Mouse (Mus musculus): ENCODE data around the gene Hnrnpa3. TPM values are rescaled to one million over a fixed set of nuclear protein-coding genes. Genes with fewer than 3 reads are reported as not detected.
"Not testable (repeated sequence)": the region's sequence is repeated elsewhere in the genome, so short reads cannot be mapped to it uniquely, and the experiment has no call there.

Hnrnpa3 gene
- polyA plus RNA-seq, 1 experiment from 2014 or later, result 233 TPM

DNA sequence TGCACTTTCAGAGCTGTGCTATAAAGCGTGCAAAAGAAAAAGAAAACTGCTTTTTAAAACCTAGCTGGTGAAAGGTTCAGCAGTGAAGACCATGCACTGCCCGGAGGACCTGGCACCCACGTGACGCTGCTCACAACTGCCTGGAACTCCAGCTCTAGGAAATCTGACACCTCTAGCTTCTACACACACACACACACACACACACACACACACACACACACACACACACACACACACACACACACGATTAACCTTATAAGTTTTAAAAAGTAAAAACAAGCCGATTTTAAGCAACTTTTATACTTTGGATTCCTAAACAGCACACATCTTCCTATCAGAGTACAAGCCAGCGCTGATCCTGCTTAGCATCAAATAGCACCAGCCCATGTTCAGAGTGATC, 22.4 kb downstream of the Hnrnpa3 start:
- peak; percentile 70 for ATAC-seq (ENCODE audit: insufficient number of reproducible peaks, low FRiP score)
- 32% methylated on average over 7 of the region's 7 CpGs for WGBS
- H3K9ac ChIP-seq, result peak overlapping the region; percentile 2; the same call in 1 of the 2 replicates

DNA sequence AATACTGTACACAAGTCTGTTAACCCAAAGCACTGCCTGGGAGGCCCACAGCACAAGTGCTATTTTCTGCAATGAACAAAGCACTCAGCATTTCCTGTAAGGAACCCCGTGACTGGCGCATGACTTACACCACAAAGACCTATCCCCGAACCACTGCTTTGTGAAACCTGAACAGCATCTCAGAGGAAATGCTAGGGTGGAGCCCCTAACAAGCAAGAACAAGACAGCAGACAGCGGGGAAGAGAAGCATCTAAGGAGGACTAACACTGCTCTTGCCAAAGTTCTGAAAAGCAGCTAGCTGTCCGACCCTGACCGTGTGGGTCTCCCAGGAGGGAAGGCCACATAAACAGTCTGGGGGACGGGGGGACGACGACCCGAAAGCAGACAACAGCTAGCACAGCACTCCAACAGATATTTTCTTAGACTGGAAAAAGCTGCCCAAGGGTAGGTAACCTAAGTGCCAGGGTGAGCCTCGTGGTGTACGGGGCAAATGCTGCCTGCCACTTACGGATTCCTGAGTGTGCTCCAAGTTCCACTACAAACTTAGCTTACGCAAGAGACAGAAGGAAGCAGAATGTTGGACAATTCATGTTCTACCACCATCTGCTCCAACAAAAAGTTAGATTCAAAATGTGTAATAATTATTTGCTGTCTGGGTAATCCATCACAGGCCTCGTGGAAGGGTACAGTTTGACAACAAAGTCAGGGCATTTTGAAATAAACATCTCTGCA, 24.1 kb downstream of the Hnrnpa3 start:
- peaks cover 10% of the 10 kb centered on the region for H3K36me3 ChIP-seq
- H3K9me3 ChIP-seq (replicated peaks), result no peaks in the 10 kb centered on the region
- H3K4me1 ChIP-seq (replicated peaks), result peaks cover 61% of the 10 kb centered on the region
- no peak overlapping the region for H3K4me2 ChIP-seq
- H3K27me3 ChIP-seq (replicated peaks), result no peaks in the 10 kb centered on the region
- peak overlapping the region; percentile 74 for H3K27ac ChIP-seq (ENCODE audit: poor library complexity, severe bottlenecking)
- H3K4me3 ChIP-seq, result no peak overlapping the region
- 59% methylated on average over 15 of the region's 15 CpGs for WGBS
- ATAC-seq (ENCODE audit: insufficient number of reproducible peaks, low FRiP score), result peak; percentile 7; the same call in 1 of the 2 replicates
- H3K9ac ChIP-seq, result no peak overlapping the region

More for the DNA sequence above, 22.4 kb downstream of the Hnrnpa3 start:
- Histone ChIP-seq H3K4me2 (peak overlapping the region; percentile 42), H3K4me3 (no peak overlapping the region), H3K36me3 (peaks cover 20% of the 10 kb centered on the region), H3K9me3 (replicated peaks) (no peaks in the 10 kb centered on the region), H3K27me3 (replicated peaks) (no peaks in the 10 kb centered on the region), H3K27ac (ENCODE audit: poor library complexity, severe bottlenecking) (peak overlapping the region; percentile 84), H3K4me1 (replicated peaks) (peaks cover 48% of the 10 kb centered on the region)

DNA sequence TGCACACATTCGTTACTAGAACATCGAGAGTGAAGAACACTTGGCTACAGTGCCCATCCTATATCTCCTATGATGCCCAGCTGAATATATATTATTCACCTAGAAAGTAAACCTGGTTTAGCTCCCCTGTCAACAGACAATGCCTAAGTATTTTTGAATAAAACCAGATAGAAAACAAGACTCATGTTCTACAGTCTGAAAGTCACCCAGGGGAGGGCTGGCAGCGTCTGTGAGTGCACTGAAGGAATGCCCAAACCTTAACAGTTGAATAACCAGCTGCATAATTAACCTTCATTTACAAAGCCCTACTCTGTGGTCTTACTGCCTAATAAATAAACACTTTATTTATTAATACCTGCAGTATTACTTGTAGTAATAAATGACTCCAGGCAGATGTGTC, 25.5 kb downstream of the Hnrnpa3 start:
- no peaks in the 10 kb centered on the region for H3K27me3 ChIP-seq (replicated peaks)
- peaks cover 75% of the 10 kb centered on the region for H3K4me1 ChIP-seq (replicated peaks)
- no peak overlapping the region for H3K27ac ChIP-seq (ENCODE audit: poor library complexity, severe bottlenecking)
- ATAC-seq (ENCODE audit: insufficient number of reproducible peaks, low FRiP score), result no peak
- H3K9me3 ChIP-seq (replicated peaks), result no peaks in the 10 kb centered on the region
- 86% methylated on average over 3 of the region's 3 CpGs for WGBS
- no peak overlapping the region for H3K9ac ChIP-seq
- H3K4me3 ChIP-seq, result no peak overlapping the region
- no peak overlapping the region for H3K4me2 ChIP-seq
- no peaks in the 10 kb centered on the region for H3K36me3 ChIP-seq

DNA sequence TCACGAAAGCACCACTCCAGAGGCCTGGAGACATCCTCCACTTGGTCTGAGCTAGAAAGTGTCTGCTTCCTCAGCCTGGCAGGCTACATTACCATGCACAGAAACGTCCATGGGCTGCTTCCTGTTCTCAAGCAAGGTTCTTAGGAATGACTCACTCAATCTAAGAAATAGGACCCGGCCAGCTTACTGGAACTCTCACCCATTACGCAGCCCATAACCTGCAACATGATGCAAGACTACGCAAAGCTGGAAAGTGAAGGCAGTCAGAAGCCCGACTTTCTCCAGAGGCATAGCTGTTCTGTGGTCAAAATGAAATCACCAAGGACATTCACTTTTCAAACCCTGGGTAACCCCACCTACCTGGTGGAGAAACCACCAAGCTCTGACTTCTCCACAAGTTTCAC, 26.4 kb downstream of the Hnrnpa3 start:
- Histone ChIP-seq H3K36me3 (no peaks in the 10 kb centered on the region), H3K9me3 (replicated peaks) (no peaks in the 10 kb centered on the region), H3K9ac (0 out of 2 replicates have a peak overlapping the region, but pooled peaks have one; percentile 19), H3K4me3 (no peak overlapping the region), H3K4me2 (no peak overlapping the region), H3K27ac (ENCODE audit: poor library complexity, severe bottlenecking) (no peak overlapping the region), H3K4me1 (replicated peaks) (peaks cover 81% of the 10 kb centered on the region), H3K27me3 (replicated peaks) (no peaks in the 10 kb centered on the region)
- WGBS, result 70% methylated on average over 6 of the region's 6 CpGs
- no peak for ATAC-seq (ENCODE audit: insufficient number of reproducible peaks, low FRiP score)

- no peak for ATAC-seq (ENCODE audit: insufficient number of reproducible peaks, low FRiP score)
- no peaks in the 10 kb centered on the region for H3K9me3 ChIP-seq (replicated peaks)
- no peak overlapping the region for H3K27ac ChIP-seq (ENCODE audit: poor library complexity, severe bottlenecking)
- H3K4me3 ChIP-seq, result no peak overlapping the region
- H3K9ac ChIP-seq, result no peak overlapping the region
- H3K4me1 ChIP-seq (replicated peaks), result peaks cover 78% of the 10 kb centered on the region
- 84% methylated on average over 10 of the region's 10 CpGs for WGBS
- no peaks in the 10 kb centered on the region for H3K36me3 ChIP-seq
- H3K4me2 ChIP-seq, result no peak overlapping the region
- H3K27me3 ChIP-seq (replicated peaks), result no peaks in the 10 kb centered on the region
These were observed 28.1 kb downstream of the Hnrnpa3 start for GRCm38 (mm10) chr2:75687040-75687749.

DNA sequence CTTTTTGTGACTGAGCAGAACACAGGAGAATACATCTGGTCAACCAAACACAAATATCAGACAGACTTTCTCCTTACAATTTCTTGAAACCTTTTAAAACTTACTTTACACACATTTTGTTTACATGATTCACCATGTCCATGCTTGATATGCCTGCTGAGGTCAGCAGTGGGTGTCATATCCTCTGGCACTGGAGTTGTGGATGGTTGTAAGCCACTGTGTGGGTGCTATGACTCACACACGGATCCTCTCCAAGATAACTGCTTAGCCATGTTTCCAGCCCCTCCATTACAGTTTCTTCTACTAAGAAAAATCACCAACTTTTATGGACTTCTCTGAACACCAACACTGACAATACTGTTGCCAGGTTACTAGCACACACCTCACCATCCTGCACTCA, 29.8 kb downstream of the Hnrnpa3 start:
- Histone ChIP-seq H3K9me3 (replicated peaks) (no peaks in the 10 kb centered on the region), H3K27me3 (replicated peaks) (no peaks in the 10 kb centered on the region), H3K36me3 (no peaks in the 10 kb centered on the region), H3K4me3 (no peak overlapping the region), H3K4me1 (replicated peaks) (peaks cover 84% of the 10 kb centered on the region), H3K9ac (no peak overlapping the region), H3K4me2 (no peak overlapping the region), H3K27ac (ENCODE audit: poor library complexity, severe bottlenecking) (peak overlapping the region; percentile 45; the same call in 1 of the 2 replicates)
- 85% methylated on average over 1 of the region's 1 CpGs for WGBS
- ATAC-seq (ENCODE audit: insufficient number of reproducible peaks, low FRiP score), result no peak

DNA sequence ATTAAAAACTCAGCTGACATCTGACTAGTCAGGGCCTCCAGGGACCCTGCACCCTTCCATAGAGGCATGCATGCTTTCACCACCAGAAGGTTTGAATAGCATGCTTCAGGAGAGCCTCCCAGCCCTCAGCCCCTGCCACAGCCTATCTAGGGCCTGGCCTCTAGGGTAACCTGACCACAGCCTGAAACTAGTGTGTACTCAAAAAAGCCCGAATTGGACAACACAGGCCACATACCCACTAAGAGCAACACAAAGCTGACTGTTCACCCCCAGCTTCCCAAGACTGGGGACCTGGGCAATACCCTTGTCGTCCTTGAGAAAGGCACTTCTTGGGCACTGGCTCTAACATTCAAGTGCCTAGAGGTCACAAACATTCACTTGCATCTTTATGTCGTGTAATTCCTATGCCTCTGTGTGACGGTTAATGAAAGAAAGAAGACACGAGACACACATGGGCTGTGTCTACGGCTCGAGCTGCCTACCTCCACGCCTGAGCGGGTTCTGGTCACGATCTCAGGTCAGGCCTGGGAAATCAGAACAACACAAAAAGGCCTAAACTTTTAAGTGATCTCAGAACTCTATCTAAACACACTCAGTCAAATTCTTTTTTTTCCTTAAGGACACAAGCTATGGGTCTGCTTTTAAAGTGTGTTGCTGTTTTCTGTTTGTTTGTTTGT, 30.6 kb downstream of the Hnrnpa3 start:
- H3K27me3 ChIP-seq (replicated peaks), result no peaks in the 10 kb centered on the region
- 79% methylated on average over 10 of the region's 10 CpGs for WGBS
- H3K9me3 ChIP-seq (replicated peaks), result no peaks in the 10 kb centered on the region
- peak overlapping the region; percentile 45; the same call in 1 of the 2 replicates for H3K27ac ChIP-seq (ENCODE audit: poor library complexity, severe bottlenecking)
- no peak overlapping the region for H3K4me3 ChIP-seq
- peaks cover 79% of the 10 kb centered on the region for H3K4me1 ChIP-seq (replicated peaks)
- H3K4me2 ChIP-seq, result no peak overlapping the region
- no peak overlapping the region for H3K9ac ChIP-seq
- no peaks in the 10 kb centered on the region for H3K36me3 ChIP-seq
- ATAC-seq (ENCODE audit: insufficient number of reproducible peaks, low FRiP score), result no peak

- Histone ChIP-seq H3K9ac (no peak overlapping the region), H3K4me1 (replicated peaks) (peaks cover 77% of the 10 kb centered on the region), H3K27ac (ENCODE audit: poor library complexity, severe bottlenecking) (no peak overlapping the region), H3K36me3 (no peaks in the 10 kb centered on the region), H3K27me3 (replicated peaks) (no peaks in the 10 kb centered on the region), H3K9me3 (replicated peaks) (no peaks in the 10 kb centered on the region), H3K4me3 (no peak overlapping the region), H3K4me2 (no peak overlapping the region)
- 76% methylated on average over 4 of the region's 4 CpGs for WGBS
- ATAC-seq (ENCODE audit: insufficient number of reproducible peaks, low FRiP score), result no peak
These were observed 31.6 kb downstream of the Hnrnpa3 start for GRCm38 (mm10) chr2:75690656-75691055.

- no peak for ATAC-seq (ENCODE audit: insufficient number of reproducible peaks, low FRiP score)
- Histone ChIP-seq H3K9me3 (replicated peaks) (no peaks in the 10 kb centered on the region), H3K4me2 (no peak overlapping the region), H3K9ac (no peak overlapping the region), H3K27ac (ENCODE audit: poor library complexity, severe bottlenecking) (0 out of 2 replicates have a peak overlapping the region, but pooled peaks have one; percentile 30), H3K36me3 (no peaks in the 10 kb centered on the region), H3K4me1 (replicated peaks) (peaks cover 77% of the 10 kb centered on the region), H3K27me3 (replicated peaks) (no peaks in the 10 kb centered on the region), H3K4me3 (no peak overlapping the region)
- WGBS, result 47% methylated on average over 8 of the region's 8 CpGs
These were observed 32.3 kb downstream of the Hnrnpa3 start for GRCm38 (mm10) chr2:75691316-75691715.

- Histone ChIP-seq H3K36me3 (no peaks in the 10 kb centered on the region), H3K27ac (ENCODE audit: poor library complexity, severe bottlenecking) (peak overlapping the region; percentile 64; the same call in 1 of the 2 replicates), H3K4me1 (replicated peaks) (peaks cover 77% of the 10 kb centered on the region), H3K9me3 (replicated peaks) (no peaks in the 10 kb centered on the region), H3K4me3 (no peak overlapping the region), H3K9ac (no peak overlapping the region), H3K27me3 (replicated peaks) (no peaks in the 10 kb centered on the region), H3K4me2 (no peak overlapping the region)
- ATAC-seq (ENCODE audit: insufficient number of reproducible peaks, low FRiP score), result no peak
- 84% methylated on average over 6 of the region's 6 CpGs for WGBS
These were observed 33.3 kb downstream of the Hnrnpa3 start for GRCm38 (mm10) chr2:75692369-75692768.

- not testable (repeated sequence) for H3K9me3 ChIP-seq (replicated peaks); H3K27ac ChIP-seq (ENCODE audit: poor library complexity, severe bottlenecking); H3K4me2 ChIP-seq; H3K27me3 ChIP-seq (replicated peaks); ATAC-seq (ENCODE audit: insufficient number of reproducible peaks, low FRiP score); H3K36me3 ChIP-seq; H3K9ac ChIP-seq; H3K4me3 ChIP-seq
- peaks cover 75% of the 10 kb centered on the region for H3K4me1 ChIP-seq (replicated peaks)
- WGBS, result 93% methylated on average over 3 of the region's 3 CpGs
These were observed 35.9 kb downstream of the Hnrnpa3 start for GRCm38 (mm10) chr2:75694926-75695325.
